Mouse (Mus musculus): ENCODE measurements around the gene Tbc1d13.
"Not testable (repeated sequence)": the region's sequence is repeated elsewhere in the genome, so short reads cannot be mapped to it uniquely, and the experiment has no call there.

Tbc1d13 gene

DNA sequence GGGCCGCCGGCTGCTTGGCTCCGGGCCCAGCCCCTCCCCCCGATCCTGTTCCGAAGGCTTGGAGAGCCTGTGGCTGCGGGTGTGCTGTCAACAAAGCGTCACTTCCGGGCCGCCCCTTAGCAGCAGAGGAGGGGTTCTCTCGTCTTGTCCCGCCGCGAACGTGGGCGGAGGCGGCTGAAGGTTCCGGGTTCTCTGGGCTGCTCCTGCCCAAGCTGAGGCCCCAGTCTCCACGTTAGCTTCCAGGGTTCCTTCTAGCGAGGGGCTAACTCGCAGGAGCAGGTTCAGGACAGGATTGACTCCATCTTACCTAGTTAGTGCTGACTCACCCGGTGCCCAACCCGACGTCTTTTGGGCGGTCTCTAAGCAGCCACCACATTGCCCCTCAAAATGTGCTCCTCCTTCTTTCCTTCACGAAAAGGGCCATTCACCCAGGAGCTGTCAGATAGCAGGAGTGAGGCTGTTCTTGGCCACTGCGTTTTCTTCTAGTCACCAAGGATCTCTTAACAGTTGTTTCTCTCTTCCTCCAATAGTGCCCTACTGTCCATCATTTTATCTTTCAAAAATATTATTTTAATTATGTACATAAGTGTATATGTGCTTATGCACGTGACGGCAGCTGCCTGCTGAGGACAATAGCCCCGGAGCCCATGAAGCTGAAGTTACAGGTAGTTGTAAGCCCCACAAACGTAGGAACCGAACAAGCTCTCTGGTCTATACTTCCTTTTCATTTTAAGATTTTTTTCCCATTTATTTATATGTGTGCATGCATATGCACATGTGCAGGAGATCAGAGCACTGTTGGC lies 8.9 kb upstream of the Tbc1d13 start, which contains the start of gene Zer1:
Gene Zer1 (minus strand): TSS at position 114 of the 803 bp plus-strand sequence.
- ATAC-seq (ENCODE audit: insufficient number of reproducible peaks, low FRiP score, low TSS enrichment): peak; percentile 92

DNA sequence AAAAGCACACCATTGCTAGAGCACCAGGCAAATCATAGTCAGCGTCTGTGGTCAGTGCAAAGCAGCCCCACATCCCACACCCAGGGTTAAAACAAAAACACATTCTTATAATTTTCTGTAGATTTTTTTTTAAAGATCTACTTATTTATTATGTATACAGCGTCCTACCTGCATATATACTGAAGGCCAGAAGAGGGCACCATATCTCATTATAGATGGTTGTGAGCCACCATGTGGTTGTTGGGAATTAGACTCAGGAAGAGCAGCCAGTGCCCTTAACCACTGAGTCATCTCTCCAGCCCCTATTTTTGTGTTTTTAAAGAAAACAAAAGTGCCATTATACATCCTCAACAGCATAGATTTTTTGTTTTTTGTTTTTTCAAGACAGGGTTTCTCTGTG lies 4.8 kb upstream of the Tbc1d13 start:
- ATAC-seq (ENCODE audit: insufficient number of reproducible peaks, low FRiP score, low TSS enrichment): no peak

DNA sequence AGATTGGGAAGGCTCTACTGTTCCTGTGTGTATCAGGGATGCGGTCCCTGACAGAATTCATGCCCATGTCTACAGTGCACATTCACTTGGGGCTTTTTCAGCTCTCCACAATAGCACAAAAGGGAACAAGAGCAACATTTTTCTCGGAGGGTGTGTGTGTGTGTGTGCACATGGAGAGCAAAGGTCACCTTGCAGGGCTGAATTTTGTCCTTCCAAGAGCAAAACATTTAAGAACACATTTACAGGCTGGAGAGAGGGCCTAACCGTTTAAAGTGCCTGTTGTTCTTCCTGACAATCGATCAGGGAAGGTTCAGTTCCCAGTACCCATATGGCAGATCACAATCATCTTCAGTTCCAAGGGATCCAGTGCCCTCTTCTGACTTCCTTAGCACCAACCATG lies 3.4 kb upstream of the Tbc1d13 start:
- no peak for ATAC-seq (ENCODE audit: insufficient number of reproducible peaks, low FRiP score, low TSS enrichment)

DNA sequence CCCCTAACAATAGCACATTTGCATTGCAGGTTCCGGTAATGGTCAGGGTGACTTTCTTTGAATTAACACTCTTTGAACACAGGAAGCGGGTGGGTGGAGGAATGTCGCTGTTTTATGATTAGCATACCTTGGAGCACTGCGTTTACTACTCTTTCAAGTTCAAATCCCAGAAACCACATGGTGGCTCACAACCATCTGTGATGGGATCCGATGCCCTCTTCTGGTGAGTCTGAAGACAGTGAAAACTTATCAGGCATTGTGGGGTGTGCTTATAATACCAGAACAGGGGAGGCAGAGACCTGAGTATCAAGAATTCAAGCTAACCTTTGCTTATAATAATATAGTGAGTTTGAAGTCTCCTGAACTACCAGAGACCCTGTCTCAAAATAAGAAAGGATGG lies 2.3 kb upstream of the Tbc1d13 start:
- not testable (repeated sequence) for ATAC-seq (ENCODE audit: insufficient number of reproducible peaks, low FRiP score, low TSS enrichment)

DNA sequence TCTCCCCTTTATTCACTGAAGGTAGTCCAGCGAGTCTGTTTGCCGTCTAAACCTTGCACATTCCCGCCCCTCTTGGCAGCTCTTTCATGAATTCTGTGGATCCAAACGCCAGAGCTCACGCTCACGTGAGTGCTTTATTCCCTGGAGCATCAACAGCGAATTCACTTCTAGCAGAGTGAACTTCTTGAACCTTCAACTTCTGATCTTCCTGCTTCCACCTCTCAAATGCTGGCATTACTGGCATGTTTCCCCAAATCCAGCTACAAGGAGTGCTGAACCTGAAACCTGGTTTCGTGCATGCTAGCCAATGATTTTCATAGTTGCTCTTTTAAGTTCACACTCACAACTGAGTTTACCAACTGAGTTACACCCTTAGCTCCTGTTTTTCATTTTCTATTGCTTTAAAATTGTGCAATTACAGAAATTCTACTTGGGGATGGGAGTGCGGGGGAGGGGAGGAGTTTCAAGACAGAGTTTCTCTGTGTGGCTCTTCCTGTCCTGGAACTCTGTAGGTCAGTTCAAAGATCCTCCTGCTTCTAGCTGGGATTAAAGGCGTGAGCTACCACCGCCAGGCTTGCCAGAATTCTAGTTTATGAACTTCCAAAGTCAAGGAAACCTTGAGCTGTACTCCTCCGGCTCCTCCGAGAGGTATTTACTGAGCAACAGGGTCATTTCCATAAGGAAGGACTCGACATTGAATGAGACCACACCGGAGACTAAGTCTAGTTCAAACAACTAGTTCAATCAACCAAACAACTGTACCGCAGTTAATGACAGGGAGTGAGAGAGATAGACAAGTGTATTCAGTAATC lies 539 bp upstream of the Tbc1d13 start:
- ATAC-seq (ENCODE audit: insufficient number of reproducible peaks, low FRiP score, low TSS enrichment): no peak

DNA sequence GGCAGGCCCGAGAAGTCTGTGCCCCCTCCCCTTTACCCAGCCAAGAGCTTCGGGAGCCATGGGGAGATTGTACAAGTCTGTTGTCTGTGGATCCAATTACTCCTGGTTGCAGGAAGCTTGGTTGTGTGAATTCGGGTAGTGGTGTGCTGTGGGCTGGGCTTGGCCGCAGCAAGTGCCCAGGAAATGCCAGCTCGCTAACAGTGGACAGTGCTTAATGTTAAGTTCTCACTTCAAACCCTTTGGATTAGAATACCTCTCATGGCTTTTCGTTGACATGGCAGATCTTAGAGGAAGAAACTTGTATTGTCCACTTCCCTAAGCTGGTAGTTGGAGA lies 799 bp downstream of the Tbc1d13 start:
- ATAC-seq (ENCODE audit: insufficient number of reproducible peaks, low FRiP score, low TSS enrichment): 0 out of 2 replicates have a peak, but pooled peaks have one; percentile 2

DNA sequence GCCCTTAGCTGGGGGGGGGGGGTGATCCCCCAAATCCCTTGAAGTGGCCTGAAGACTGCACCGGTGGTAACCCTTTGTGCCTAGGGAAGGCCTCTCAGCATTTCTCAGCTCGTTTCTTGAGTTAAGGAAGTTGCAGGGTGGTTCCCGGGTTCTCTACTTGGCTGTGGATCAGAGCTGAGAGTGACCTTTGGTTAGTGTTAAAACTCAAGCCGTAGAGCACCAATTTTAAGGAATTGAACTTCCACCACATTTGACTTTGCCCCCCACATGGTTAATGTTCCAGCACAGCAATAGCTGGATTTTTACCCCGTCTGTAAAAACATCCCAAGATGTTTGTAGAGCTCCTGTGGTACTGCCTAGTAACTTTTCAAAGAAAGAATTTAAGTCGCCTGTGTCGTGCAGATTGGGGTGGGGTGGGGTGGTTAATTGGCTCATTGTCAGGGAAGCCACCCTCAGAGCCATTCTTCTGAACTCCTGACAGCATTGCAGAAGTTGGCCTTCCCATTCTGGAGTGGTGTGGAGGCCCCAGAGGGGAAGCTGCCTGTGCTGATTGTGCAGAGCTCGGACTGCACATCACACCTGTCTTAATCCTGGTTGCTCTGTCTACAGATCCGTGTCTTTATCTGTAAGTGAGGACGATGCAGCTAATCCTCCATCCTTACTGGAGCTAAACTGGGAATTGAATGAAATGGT lies 1.5 kb downstream of the Tbc1d13 start:
- no peak for ATAC-seq (ENCODE audit: insufficient number of reproducible peaks, low FRiP score, low TSS enrichment)

DNA sequence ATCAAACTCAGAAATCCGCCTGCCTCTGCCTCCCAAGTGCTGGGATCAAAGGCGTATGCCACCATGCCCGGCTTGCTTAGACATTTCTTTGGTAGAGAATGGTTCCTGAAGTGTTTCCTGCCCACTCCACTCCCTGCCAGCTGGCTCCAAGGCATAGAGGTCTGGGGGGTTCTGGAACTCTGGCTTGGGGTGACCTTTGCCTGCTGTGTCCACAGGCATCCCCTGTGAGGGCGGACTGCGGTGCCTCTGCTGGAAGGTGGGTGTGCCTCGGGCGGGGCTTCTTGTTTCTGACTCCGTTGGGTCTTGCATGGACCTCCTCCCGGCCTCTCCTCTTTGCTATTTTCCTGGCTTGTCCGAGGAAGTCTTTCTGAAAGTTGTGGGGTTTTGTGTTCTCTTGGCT lies 2.9 kb downstream of the Tbc1d13 start:
- no peak for ATAC-seq (ENCODE audit: insufficient number of reproducible peaks, low FRiP score, low TSS enrichment)

DNA sequence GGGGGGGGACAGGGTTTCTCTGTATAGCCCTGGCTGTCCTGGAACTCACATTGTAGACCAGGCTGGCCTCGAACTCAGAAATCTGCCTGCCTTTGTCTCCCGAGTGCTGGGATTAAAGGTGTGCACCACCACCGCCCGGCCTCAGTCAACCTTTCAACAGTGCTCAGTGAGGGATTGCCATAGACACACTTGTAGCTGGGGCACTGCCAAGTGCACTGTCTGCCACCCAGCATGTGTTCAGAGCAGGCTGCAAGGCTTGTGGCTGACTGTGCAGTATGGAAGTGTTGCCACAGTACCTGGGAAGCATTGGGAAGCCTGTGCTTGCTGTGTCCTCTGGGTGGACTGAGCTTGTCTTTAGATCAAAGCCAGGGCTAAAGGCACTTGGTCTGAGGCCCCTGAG lies 6.5 kb downstream of the Tbc1d13 start:
- ATAC-seq (ENCODE audit: insufficient number of reproducible peaks, low FRiP score, low TSS enrichment): peak; percentile 45; the same call in 1 of the 2 replicates

DNA sequence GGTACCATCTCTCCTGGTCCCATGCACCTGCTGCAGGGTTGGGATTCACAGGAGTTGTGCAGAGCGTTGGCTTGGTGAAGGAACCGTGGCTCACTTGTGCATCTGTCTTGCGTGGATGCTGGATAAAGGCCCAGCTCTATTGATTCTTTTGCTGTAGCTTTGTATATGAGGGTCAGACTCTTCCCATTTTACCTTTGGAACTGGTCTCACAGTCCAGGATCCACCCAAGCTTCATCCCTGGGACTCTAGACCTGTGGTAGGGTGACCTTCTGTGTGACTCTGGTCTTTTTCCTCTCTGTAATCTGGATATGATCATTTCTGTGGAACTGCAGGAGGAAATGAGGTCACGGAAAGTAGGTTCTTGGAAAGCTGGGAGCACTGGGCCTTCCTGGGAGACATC lies 10.9 kb downstream of the Tbc1d13 start:
- no peak for ATAC-seq (ENCODE audit: insufficient number of reproducible peaks, low FRiP score, low TSS enrichment)

DNA sequence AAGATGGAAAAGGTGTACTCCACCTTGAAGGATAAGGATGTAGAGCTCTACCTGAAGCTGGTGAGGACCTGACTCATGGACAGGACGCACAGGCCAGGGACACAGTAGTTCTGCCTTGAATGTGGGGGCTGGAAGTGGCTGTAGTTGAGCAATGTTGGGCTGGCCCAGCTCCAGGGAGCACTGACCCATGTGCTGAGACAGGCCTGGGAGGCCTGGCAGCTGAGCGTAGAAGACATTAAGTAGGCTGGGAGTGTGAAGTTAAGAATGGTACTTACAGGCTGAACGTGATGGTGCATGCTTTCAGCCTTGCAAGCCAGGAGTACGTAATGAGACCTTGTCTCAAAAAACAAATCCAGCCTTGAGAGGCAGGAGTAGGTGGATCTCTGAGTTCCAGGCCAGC lies 13.9 kb downstream of the Tbc1d13 start:
- no peak for ATAC-seq (ENCODE audit: insufficient number of reproducible peaks, low FRiP score, low TSS enrichment)

DNA sequence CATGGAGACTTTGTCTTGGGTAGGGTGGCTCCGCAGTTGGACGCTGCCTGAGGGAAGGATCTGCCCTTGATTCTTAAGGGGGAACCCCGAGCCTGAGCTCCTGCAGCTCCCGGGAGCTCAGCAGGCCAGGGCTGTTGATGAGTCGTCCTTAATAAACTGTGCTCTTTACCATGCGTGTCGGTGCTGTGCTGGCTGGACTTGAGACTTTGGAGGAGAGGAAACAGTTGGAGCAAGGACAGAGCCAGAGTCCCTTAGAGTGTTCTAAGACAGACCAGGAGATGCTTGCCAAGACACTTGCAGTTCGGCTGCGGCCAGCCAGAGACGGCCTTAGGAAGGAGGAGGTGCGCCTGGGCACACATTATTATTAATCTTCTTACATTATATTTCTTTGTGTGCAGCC lies 18.3 kb downstream of the Tbc1d13 start:
- no peak for ATAC-seq (ENCODE audit: insufficient number of reproducible peaks, low FRiP score, low TSS enrichment)

DNA sequence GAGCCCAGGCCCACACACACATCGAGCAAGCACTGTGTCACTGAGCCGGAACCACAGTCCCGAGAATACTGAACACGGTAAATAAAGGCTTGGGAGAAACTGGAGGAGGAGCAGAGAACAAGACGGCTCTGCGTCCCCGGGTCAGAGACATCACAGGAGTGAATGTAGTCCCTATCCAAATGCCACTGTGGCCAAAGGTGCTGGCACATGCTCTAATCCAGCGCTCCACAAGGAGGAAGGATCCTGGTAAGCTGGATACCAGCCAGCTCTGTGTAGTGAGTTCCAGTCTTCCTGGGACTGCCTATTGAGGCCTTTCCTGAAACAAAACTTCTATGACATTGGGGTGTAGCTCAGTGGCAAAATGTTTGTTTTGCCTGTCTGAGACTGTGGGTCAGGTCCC lies 19.1 kb downstream of the Tbc1d13 start:
- ATAC-seq (ENCODE audit: insufficient number of reproducible peaks, low FRiP score, low TSS enrichment): no peak

DNA sequence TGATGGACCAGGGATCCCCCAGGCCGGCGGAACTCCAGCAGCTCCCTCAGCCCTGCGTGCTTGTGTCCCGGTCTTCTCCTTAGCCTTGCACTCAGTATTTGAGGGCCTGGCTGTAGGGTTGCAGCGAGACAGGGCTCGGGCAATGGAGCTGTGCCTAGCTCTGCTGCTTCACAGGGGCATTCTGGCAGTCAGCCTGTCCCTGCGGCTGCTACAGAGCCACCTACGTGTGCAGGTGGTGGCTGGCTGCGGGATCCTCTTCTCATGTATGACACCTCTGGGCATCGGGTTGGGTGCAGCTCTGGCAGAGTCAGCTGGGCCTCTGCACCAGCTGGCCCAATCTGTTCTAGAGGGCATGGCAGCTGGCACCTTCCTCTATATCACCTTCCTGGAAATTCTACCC lies 26.3 kb downstream of the Tbc1d13 start:
- not testable (repeated sequence) for ATAC-seq (ENCODE audit: insufficient number of reproducible peaks, low FRiP score, low TSS enrichment)

DNA sequence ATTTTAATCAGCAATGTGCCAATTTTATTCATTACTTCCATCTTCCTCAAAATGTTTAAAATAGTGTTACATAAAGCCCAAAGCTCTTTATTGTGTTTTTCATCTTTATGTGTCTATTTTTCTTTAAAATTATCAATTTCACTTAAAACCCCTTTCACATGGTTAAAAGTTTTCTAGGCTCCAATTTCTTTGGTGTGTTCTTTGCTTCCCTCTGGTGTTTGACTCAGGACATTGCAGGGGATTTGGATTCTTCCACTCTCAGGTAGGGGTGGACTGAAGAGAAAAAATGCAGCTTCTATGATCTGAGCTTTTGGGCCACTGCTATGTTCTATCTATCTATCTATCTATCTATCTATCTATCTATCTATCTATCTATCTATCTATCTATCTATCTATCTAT lies 28.3 kb downstream of the Tbc1d13 start:
- no peak for ATAC-seq (ENCODE audit: insufficient number of reproducible peaks, low FRiP score, low TSS enrichment)

DNA sequence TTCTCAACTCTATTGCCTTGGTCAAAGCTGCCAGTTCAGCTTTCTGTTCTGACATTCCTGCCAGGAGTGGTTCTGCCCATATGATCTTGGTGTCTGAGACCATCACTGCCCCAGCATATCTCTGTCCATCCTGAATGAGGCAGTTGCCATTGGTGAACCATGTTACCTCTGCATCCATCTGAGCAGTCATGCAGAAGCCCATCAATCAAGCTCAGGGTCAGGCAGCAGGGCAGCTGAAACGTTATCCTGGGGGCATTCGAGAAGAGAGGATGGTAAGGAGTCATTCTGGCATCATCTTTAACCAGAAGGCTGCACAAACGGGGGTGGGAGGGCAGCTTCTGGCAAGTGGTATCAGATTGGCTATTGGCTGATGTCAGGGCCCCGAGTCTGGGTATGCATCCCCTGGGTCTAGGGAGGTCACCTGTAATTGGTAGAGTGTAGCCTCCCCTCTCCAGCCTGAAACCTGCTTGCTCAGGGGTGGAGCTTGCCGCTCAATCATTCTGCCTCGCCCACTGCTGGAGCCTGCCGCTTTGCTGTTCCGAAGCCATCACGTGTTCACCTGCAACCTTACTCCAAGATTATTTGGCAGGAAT lies 30.9 kb downstream of the Tbc1d13 start:
- ATAC-seq (ENCODE audit: insufficient number of reproducible peaks, low FRiP score, low TSS enrichment): no peak

DNA sequence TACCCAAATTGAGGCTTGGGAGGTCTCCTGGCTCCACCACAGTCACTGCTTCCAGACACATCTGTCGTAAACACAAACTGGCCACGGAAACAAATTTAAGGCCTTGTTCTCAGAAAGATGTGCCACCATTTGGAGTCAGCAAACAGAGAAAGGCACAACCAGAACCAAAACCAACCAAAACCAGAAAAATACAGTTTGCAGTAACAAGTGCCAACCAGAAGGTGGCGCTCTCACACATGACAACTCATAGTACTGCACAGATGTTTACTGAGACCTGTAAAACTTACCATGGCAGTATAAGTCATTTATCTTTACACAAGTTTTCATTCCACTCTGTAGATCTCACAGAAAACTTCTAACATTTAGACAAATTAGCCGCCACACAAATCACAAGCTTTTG lies 33.1 kb downstream of the Tbc1d13 start:
- ATAC-seq (ENCODE audit: insufficient number of reproducible peaks, low FRiP score, low TSS enrichment): no peak

DNA sequence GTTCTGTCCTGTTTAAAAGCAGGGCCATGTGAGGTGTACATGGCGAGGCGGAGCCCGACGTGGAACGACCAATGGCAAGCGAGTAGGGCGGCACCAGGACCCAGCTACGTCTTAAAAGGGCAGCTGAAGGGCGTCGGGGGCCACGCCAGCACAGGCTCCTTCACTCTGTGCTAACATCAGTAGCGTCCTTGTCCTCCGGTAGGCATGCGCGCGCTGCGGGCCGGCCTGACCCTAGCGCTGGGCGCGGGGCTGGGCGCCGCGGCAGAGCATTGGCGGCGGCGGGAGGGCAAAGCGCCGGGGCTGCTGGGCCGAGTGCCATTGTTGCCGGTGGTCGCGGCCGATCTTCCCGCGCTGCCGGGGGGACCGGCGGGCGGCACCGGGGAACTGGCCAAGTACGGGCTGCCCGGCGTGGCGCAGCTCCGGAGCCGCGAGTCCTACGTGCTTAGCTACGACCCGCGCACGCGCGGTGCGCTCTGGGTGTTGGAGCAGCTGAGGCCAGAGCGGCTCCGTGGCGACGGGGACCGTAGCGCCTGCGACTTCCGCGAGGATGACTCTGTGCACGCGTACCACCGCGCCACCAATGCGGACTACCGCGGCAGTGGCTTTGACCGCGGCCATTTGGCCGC lies 37.9 kb downstream of the Tbc1d13 start, which contains the start of gene Endog:
Gene Endog (plus strand): TSS at position 123 of the 626 bp plus-strand sequence.
- peak; percentile 94 for ATAC-seq (ENCODE audit: insufficient number of reproducible peaks, low FRiP score, low TSS enrichment)

DNA sequence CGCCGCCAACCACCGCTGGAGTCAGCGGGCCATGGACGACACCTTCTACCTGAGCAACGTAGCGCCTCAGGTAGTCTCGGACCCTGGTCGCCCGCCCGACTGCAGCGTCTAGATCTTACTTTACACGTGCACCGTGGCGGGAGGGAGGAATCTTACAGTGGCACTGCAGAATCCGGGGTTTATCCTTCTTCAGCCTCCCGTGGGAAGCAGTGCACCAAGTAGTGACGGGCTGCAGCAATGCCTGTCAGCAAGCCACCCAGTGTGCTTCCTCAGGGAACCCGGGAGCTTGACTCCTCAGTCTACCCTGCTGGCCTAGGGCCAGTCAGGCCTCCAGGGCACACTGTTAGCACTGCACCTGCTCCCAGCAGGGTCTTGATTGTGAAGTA lies 38.4 kb downstream of the Tbc1d13 start:
- no peak for ATAC-seq (ENCODE audit: insufficient number of reproducible peaks, low FRiP score, low TSS enrichment)

DNA sequence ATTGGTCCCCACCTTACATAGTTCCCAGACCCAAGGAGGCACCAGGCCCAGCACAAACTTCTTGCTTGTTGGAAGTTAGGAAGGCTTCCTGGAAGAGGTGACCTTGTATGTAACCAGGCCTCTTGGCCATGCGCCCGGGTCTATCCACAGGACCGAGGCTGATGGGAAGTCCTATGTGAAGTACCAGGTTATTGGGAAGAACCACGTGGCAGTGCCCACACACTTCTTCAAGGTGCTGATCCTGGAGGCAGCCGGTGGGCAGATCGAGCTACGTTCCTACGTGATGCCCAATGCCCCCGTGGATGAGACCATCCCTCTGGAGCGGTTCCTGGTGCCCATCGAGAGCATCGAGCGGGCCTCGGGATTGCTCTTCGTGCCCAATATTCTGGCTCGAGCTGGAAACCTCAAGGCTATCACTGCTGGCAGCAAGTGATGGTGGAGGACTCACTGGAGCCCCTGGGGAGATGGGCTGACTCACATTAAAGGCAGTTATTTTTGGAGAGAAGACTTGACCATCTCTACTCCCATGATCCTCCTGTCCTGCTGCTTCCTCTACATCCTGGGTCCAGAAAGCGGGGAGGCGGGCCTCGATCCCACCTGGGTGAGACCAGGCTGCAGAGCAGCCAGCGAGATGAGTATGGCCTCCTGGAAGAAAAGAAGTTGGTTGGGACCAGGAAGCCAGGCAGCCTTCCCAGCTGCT lies 40.1 kb downstream of the Tbc1d13 start:
- no peak for ATAC-seq (ENCODE audit: insufficient number of reproducible peaks, low FRiP score, low TSS enrichment)

Data from cerebellum, adult (tissue).